Mouse (Mus musculus) gonadal fat pad, adult 2 months (tissue): ENCODE data around the gene Mrps5. TPM values are rescaled to one million over a fixed set of nuclear protein-coding genes. Genes with fewer than 3 reads are reported as not detected.
"Not testable (repeated sequence)": the region's sequence is repeated elsewhere in the genome, so short reads cannot be mapped to it uniquely, and the experiment has no call there.

Experiments used
- DNase-seq: peaks from one replicate; pipeline ENCODE4 v3.0.0-alpha.2; 2012; ENCODE audit warnings: low read depth
- polyA plus RNA-seq: library from polyadenylated mRNA; depleted of rRNA; stranded (reverse); fragments of >200 nt; gene quantifications from 2 replicates; pipeline ENCODE4 v1.2.3, GENCODE M21; 2012; rRNA removed

Gene Mrps5
- polyA plus RNA-seq, result 37.3 and 44.0 TPM in 2 replicates

DNA sequence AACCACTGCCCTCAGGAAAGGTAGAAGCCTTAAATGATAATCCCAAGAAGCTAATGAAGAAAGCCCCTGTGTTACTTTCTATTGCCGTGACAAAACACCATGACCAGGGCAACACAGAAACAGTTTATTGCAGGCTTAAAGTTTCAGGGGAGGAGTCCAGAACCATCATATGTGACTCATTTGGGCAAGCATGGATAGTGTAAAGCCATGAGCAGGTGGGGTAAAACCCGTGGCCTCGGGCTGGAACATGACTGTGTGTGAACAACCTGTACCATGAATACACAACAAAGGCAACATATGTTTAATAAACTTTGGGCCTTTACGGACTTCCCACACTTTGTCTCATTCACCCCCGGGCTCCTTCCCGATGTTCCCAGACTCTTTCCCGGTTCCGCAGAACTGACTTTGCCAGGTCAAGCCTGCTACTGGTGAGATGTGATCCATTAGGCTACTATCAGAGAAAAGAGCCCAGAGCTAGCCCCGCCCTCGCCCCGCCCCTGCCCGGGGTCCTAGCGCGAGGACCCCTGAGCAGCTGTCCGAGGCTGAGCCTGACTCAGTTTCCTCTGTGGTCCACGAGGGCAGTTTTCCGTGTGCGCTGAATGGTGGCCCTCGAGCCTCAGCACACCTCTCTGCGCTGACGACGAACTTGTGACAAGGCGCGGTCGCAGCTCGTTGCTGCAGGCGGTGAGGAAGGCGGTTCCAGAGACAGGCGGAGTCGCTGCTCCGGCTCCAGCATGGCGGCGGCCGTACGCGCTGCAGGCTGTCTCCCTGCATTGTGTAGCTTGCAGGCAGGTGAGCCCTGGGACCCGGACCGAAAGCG is at the start of gene Mrps5, which contains the start of gene Zfp661:
Gene Mrps5, plus strand, starts transcription at position 529 of the 820 bp plus-strand sequence.
Gene Zfp661, minus strand, starts transcription at position 401 of the 820 bp plus-strand sequence.
- DNase-seq, result peak; percentile 59

DNA sequence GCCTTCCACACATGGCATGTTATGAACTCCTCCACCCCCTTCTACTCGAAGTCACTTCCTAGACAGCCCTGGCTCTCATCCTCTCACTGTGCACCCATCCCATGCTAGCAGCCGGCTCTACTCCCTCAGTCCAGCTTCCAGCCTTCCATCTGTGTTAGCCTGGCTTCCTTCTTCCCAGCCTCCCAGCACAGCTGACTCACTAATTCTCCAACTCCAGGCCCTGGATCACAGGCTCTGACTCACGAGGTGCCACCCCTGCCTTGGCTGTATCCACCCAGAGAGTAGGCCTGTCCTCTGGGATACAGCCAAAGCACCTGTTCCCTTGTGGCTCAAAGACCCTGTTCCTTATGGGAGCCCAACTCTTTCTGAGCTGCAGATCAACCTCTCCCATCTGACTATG is 49.5 kb upstream of the Mrps5 start:
- no peak for DNase-seq

DNA sequence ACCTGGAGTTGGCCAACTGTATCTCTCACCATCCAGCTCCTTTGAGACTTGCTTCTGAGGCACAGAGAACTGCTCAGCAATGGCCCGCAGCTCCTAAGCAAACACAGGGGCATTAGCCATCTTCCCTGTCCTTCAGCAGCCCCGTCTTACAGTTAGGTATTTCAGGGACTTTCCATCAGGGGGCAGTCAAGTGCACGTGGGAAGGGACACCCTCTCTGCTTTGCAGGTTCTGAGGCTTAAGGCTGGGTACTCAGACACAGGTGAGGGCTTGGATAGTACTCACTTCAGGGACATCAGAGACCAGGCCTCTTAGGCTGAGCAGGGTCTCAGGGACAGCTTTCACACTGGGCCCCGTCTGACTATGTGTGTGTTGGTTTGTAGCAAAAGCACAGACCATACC is 47.5 kb upstream of the Mrps5 start:
- DNase-seq, result no peak

DNA sequence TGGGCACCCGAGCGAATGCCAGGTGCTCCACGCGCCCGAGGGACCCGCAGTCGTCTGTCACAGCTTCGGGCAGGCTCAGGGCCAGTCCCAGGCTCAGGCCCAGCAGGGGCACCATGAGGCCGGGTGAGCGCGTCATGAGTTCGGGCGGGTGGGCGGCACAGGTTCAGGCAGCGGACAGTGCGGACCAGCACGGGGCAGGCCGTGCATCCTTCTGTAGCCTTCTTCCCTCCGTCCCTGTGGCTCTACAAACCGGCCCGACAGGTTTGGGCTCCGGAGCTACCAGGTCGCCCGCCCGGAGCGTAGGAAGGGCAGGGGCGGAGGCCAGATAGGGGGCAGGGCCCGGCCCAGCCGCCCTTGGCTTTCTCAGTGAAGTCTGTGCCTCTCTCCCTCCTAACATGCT is 45.8 kb upstream of the Mrps5 start, which contains the start of gene Prom2:
Gene Prom2, minus strand, starts transcription at position 283 of the 400 bp plus-strand sequence.
- DNase-seq, result no peak

DNA sequence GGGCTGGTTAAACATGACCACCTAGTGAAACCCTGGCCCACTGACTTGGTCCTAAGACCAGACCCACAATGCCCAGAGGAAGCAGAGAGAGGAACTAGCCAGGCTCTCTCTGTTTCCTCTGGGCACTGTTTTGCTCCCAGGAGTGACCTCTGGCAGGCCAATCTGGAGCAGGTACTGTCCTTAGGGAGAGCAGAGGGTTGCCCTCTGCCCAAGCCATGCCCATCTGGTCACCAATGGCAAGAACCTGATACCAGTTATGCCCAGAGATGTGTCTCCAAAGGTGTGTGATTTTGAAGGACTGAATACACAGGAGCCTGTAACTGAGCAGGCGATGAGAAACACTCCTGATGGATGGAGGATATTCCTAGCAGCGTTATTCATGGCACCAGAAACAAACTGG is 45.3 kb upstream of the Mrps5 start:
- DNase-seq, result no peak

DNA sequence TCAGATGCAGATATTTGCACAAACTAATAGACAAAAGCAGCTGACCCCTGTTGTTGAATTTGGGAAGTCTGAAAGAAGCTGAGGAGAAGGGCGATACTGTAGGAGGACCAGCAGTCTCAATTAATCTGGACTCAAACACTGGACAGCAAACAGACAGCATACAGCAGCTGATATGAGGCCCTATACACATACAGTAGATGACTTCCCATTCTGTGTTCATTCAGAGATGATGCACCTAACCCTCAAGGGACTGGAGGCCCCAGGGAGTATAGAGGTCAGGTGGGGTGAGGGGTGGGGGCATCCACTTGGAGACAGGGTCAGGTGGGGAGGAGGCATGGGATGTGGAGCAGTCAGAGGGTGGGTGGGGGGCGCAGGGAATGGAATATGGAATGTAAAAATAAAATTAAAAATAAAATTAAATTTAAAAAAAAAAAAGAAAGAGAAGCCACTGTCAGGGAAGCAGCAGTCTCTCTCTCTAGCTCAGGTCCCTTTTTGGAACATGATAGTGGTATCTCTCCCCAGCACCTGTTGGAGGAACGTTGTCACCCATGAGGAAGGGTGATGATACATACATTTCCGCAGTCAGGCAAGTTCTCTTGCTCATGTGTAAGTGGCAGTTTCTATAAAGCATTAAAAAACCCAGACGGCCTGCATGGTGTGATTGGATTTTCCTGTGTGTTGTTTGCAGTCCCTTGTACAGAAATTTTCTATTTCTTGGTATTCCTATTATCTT is 38.5 kb upstream of the Mrps5 start:
- no peak for DNase-seq

DNA sequence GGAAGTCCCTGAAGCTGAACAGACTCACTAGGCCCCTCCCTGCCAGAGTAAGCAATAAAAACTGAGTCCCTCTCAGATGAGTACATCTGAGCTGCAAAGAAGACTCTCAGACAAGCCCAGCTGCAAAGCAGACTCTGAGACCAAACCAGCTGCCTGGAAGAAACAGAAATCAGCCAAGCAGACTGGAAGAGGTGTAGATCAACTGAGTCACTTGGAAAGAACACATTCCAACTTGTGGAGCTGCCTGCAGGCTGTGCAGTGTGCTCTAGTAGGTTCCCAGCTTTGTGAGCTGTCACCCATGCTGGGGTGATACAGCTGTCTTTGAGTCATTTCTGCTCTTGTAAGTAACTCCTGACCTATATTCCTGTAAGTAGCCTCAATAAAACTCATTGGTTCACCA is 37.3 kb upstream of the Mrps5 start:
- DNase-seq, result no peak

DNA sequence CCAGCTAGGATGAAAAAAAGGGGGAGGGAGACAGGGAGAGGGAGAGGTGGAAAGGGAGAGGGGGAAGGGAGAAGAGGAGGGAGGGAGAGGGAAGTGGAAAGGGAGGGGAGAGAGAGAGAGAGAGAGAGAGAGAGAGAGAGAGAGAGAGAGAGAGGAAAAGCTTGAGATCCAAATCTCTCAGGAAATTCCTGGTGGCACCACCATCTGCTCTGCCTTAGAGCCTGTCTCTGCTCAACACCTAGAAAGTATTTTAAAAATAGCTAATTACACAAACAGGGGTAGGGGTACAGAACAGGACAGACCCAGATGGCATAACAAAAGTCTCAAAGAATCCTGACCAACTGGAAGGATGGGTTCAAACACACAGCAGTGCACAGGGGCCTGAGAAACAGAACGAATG is 36.6 kb upstream of the Mrps5 start:
- DNase-seq, result no peak

DNA sequence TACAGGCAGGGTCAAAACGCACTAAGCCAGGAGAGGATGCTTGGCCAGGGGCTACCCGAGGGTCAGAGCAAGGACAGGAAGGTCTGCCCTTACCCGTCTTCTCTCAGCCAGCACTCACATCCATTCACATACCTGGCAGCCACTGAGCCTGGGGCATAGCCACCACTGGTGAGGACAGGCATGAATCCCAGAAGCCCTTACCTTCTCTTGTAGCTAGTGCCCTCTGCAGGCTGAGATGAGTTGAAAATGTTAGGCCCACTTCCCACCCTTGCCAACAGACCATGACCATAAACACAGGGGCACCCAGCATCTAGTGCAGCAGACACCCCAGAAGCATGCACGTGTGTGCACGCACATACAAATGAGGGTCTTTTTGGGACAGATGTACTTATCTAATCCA is 35.9 kb upstream of the Mrps5 start:
- DNase-seq, result no peak

DNA sequence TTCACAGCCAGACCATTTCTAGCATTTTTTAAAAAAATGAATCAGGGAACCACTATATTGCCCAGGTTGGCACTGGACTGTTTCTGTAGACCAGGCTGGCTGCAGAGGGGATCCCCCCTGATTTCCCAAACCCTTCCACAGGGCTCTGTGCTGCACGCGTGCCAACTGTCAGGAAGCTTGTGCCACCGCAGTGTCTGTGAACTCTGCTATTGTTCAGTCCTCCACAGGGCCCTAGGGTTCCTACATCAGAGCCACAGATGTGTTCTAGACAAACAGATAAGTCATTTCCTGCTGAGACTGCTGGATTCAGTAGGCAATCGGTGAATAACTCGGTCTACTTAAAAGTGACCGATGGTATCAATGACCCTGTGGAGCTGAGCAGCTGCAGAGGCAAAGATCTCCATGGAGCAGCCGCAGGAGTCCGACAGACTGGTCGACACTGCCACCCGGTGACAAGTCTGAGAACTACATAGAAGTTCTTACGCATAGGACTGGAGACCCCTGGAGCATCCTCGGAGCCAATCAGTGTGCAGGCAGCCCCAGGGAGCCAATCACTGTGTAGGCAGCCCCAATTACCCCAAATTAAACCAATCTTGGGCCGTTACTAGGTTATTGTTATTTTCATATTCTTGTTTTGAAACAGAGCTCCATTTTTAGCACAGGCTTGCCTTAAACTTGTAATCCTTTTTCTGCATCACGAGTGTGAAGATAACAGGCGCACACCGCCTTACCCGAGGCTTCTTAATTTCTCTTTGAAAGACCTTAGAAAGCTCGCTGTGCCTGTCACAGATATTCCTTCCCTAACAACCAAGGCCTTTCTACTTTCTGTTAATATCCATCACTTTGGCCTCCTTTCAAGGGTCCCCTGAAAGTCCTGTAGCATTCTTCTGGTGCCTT is 27.7 kb upstream of the Mrps5 start:
- DNase-seq, result no peak

DNA sequence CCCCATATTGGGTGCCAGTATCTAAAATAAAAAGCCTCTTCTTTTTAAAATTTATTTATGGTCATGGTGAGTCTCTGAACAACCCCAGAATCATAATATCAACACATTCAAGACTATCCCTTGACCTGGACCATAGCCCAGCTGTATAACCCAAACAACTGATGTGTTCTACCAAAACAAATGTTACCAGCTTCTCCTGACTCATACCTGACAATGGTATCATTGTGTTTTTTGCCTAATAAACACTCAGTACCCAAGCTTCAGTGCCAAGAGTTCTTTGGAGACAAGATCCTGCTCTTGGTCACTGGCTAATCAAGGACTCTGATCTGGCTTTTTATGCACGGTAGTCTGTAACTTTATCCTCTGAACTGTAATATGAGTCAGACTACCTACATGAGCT is 13.7 kb upstream of the Mrps5 start:
- no peak for DNase-seq

DNA sequence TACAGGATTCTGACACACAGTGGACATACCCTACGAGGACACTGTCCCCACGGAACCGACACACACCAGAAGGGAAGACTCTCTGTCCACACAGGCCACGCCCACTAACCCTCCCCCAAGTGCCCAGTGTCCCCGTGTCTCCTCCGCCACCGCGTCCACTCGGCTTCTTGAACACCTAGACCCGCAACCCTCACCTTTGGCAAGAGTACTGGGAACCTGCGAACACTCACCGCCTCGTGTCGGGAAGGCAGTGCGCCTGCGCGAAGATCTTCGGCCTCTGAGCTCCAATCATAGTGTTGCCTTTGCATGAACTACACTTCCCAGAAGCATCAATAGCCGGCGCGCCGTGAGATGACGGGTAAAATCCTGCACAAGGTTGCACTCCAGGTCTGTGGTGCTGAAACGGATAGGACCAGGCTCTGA is 2.6 kb upstream of the Mrps5 start:
- peak; percentile 72 for DNase-seq

DNA sequence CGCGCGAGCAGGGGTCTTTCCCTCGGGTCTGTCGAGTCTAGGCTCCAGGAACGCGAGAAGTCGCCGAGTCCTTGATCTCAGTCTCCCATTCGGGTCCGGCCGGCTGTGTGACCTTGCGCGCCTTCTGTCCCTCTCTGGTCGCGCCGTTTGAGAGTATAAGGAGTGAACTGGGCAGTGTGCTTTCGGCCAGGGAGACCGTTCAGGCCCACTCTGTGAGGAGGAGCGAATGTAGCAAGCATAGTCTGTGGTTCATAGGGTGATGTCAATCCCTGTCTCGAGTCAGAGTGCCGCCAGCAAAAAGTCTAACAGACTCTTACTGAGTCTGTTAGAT is 457 bp downstream of the Mrps5 start:
- no peak for DNase-seq

DNA sequence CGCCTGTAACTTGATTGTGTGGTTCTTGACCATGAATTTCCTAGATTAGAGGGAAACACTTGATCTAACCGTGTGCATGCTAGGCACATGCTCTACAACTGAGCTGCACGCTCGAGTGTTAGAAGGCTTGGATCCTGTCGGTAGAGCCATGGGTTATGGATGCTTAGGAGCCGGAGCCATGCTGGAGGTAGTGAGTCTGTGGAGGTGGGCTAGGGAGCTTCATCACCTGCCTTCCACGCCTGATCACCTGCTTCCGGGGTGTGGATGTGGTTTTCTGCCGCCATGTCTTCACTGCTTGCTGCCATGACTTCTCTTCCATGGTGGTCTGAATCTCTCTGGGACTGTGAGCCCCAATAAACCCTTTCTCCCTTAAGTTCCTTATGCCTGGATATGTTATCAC is 1.9 kb downstream of the Mrps5 start:
- no peak for DNase-seq

DNA sequence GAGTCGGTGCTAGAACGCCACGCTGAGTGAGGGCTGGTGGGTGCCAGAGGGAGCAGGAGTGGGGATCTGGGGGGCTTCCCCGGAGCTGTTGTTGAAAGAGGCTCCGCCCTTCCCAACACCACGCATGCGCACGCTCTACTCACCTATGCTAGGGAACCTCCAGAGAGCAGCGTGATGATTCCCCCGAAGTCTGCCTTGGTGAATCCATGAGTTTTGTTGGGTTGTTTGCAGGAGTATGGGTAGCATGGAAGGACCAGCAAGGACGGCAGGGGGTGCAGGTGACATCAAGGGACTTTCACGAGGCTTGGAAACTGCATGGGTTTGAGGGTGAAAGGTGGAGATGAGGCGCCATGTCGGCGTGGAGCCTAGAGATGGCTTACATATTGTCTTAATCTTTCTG is 3.2 kb downstream of the Mrps5 start:
- no peak for DNase-seq

DNA sequence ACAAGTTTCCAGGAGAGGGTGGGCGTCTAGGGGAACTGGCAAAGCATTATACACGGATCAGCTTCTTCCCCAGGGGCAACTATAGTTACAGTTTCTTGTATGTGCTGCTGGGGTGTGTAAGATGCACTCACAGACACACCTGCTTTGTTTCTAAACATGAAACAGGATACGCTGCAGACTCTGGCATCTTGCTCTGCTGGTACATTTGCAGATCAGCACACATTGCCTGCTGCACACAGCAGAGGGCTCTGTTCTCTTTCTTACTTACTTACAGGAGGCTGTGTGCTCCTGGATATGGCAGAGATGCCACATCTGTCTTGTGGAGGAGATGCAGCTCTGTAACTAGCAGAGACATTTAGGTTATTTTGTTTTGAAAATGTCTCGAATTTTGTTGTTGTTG is 3.8 kb downstream of the Mrps5 start:
- DNase-seq, result no peak

DNA sequence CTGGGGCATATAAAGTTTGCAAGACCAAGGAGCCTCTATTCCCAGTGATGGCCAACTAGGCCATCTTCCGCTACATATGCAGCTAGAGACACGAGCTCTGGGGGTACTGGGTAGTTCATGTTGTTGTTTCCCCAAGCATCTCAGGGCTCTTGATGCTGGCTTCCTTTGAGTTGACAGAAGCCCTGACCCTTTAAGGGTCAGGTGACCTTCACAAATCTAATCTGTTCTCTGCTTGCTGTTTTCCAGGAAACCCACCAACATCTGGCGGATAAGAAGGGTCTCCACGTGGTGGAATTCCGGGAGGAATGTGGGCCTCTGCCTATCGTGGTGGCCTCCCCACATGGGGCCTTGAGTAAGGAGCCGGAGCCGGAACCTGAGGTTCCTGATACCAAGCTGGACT is 16.4 kb downstream of the Mrps5 start:
- not testable (repeated sequence) for DNase-seq

DNA sequence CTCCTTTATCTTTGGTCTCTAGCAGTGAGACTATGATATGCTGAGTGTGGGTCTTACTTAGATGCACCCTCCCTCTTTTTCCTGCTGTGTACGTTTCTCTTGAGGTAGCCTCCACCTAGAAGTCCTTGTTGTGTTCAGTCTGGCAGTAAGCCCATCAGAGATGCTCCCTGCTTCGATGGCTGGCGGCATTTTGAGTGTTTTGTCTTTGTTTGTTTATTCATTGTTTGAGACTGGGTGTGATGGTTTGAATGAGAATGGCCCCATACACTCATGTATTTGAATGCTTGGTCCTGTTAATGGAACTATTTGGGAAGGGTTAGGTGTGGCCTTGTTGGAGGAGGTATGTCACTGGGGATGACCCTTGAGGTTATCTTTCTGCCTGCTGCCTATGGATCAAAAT is 18.2 kb downstream of the Mrps5 start:
- DNase-seq, result no peak

DNA sequence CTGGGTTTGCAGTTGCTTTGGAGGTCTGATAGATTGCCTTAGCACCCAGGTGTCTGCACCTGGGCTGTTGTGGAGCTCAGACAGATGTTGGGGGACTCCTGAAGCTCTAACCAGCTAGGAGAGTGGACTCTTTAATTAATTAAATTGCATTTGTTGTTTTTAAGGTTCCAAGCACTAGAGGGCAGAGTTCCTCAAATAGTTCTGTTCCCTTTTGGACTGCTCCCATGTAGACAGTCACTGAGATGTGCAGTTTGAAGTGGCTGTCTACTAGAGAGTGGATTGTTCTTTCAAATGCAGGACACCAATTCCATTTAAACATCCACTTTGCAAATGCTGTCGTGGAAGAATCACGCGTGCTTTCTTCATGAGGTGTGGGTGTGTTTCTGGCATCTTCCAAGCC is 21.2 kb downstream of the Mrps5 start:
- DNase-seq, result no peak

DNA sequence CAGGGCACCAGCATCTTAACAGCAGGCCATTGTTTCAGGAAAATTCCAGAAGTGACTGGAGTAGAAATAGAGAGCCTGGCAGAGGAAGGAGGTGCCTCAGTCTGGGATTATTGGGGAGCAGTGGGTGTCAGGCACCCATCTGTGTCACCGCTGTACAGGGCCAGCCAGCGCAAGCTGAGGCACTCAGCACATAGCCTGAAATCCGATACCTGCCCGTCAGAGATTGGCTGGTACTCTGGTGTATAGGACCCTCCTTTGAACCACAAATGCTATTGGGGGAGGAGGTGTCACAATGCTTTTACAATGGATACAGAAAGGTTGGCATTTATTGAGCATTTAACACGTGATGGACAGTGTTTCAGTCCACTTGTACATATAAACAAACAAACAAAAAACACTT is 22.0 kb downstream of the Mrps5 start:
- no peak for DNase-seq

DNA sequence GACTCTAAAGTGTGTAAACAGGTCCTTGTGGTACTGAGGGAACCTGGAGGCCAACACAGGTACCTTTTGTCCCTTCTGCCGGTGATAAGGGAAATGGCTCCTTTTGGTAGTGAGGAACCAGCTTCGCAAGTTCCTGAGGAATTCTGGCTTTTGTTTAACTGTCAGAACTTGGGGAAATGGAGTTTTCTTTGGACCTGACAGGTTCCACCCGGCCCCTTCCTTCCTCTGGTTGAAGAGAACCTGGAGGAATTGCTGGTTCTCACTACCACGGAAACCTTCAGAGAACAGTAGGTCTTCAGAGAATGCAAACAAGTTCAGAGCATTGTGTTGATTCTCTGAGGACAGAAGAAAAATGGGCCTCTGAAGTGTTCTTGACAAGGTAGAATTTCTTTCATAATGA is 24.4 kb downstream of the Mrps5 start:
- no peak for DNase-seq

DNA sequence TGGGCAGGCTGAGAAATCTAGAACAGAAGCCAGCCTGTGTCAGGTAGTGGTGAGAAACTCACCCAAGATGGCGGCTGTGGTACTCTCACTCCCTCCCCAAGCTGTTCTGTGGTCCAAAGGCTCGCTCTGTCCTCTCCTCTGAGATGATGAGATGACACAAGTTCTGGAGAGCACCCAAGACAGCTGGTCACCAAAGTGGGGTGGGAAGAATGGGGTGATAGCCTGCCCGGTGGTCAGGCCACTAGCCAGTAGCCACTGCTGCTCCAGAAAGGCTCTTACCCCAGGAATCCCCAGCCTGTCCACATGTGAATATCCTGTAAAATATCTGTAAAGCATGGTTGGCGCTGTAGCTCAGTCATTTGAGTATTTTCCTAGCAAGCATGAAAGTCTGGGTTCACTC is 25.3 kb downstream of the Mrps5 start:
- DNase-seq, result no peak
